Mouse (Mus musculus): ENCODE measurements around the gene Pex6.

Gene Pex6

DNA sequence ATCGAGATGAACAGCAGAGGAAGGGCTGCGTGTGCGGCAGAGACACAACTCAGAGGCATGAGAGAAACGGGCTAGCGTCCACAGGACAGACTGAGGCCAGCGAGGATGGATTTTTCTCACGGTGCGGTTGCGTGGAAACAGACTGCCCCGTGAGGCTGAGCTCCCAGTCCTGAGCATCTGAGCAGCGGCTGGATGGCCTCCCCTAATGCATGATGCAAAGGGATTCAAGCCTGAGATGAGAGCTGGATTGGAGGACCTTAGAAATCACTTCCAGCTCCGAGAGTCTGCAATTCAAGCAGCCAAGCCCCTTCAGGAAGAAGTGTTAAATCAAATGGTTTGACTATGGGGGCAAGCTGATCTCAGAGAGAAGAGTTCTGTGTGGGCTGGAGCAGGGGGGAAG is 9.8 kb upstream of the Pex6 start:
- no peak for DNase-seq

DNA sequence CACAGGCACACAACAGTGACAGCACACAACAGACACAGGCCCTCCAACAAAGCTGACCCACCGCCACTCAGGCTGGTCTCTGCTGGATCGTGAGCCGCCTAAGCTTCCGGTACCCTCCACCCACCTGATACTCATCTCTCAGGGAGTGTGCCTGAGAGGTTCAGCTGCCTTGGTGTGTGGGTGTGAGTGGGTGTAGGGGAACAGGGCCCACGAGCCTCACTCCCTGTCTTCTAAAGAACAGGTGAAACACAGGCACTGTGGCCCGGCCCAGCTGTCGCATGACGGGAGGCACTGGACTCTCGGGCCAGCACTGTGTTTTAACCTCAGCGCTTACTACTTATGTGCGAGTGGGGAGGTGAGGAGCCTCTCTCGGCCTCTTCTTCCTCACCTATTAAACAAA is 9.2 kb upstream of the Pex6 start:
- DNase-seq = peak in 1 of 2 experiments; percentile 44

DNA sequence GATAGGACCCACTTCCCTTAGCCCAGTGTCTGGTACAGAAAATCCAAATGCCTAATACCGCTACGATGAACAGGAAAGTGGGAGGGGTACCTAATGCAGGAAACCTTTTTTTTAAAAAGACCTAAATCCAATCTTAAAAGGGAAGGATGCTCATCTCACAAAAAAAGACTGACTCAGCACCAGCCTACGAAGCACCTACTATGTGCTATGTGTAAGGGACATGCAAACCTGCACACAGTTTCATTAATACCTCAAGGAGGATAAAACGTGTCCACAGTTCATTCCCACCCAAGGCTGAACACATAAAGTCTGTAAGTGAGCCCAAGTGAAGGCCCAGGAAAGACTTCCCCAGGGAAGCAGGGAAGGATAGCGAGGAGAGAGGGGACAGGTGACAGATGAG is 8.8 kb upstream of the Pex6 start:
- DNase-seq = no peak

DNA sequence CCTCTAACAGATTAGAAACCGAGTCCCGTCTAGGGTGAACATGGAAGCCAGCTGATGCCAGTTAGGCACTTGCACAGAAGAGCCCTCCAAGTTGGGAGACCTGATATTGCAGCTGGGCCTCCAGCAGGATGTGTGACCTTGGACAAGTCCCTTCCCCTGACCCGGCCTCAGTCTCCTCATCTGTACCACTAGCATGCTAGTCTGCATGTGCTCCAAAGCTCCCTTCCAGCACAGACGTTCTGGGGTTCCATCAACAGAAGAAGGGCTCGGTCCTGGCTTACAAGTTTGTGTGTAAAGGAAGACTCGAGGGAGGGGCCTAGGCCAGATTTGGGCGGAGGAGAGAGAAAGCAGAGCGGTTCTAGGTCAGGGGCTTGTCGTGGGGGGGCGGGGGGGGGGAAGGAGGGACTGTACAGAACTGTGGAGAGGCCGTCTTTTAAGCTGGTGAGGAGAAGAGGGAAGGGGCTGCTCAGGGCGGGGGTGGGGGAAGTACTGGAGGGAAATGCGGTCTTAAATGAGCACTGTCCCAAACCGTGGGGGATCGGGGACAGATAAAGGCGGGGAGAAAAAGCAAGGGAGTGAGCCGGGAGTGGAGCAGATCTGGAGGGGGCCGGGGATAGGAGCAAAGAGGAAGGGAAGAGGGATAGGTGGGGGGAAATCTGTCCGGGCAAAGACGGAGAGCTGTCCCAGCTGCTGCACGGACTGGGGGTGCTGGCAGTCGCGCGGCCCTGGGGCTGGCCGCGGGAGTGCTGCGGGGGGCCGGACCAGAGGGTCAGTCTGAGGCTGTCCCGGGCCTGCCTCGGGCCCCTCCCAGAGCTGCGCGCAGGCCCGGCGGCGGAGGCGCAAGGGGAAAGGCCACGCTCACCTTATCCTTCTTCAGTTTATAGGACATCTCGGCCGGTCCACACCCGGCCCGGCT is 7.0 kb upstream of the Pex6 start:
- peak in 1 of 2 experiments; percentile 44 for DNase-seq

DNA sequence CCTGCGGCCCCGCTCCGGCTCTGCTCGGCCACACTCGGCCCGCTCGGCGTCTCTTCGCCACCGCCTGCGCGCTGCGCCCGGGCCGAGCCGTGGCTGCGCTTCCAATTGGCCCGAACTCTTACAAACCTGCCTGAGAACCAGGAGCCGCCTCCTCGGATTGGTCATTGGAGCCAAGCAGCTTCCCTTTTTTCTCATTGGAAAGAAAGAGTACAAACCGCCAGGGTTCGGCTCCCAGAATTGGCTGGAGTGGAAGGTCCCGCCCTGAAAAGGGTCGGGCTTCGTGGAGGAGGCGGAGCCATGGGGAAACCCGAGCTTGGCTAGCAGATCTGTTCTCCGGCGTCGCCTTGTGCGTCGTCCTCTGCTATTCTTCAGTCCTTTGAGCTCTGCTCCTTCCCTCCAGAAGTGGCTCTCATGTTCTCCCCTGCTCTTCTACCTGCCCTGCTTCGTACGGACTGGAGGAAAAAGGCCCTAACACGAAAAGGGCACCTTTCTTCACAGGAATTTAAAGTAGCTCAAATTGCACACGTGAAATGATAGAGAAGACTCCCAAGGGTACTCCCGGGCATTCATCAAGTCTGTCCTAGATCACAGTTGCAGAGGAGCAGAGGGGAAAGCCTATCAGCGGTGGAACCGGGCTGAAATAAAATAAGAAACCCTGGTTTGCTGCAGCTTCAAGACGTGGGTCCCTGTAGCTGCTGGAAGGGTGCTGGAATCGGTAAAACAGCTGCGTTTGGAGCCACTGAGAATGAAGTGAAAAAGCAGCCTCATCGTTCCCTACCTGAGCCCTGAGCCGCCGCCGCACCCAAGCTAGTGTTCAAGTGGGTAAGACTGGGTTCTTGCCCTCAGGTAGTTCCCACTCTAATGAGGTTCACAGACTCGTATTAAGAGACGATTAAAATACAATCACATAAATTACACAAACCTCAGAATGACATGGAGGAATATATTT is 6.1 kb upstream of the Pex6 start, which contains the start of gene Ppp2r5d:
Gene Ppp2r5d, minus strand, starts transcription at position 225 of the 949 bp plus-strand sequence.
- peak; percentile 95 for DNase-seq

DNA sequence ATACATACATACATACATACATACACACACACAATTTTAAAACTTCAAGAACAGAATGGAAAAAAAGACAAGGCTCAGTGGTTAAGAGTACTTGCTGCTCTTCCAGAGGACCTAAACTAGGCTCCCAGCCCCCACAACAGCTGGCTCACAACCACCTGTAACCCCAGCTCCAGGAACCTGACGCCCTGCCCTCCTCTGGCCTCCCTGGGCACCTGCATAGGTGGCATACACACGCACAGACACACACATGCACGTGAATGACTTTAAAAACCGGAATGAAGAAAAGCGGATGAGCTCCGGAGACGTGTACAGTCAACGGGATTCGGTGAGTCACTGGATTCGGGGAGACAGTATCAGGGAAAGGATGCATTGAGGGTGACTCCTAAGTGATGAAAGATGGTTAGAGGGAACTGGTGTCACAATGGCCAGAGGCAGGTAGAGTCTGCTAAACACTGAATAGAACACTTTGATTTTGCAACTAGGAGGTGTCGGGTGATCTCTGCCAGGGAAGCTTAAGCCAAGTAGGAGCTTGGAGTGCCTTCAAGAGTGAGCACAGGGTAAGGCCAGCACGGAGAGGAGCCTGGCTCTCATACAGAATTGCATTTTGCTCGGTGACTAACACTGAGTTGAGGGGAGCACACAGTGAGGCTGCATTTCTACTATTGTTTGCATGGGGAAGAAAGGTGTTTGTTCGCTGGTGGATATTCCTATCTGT is 4.7 kb upstream of the Pex6 start:
- DNase-seq = no peak

DNA sequence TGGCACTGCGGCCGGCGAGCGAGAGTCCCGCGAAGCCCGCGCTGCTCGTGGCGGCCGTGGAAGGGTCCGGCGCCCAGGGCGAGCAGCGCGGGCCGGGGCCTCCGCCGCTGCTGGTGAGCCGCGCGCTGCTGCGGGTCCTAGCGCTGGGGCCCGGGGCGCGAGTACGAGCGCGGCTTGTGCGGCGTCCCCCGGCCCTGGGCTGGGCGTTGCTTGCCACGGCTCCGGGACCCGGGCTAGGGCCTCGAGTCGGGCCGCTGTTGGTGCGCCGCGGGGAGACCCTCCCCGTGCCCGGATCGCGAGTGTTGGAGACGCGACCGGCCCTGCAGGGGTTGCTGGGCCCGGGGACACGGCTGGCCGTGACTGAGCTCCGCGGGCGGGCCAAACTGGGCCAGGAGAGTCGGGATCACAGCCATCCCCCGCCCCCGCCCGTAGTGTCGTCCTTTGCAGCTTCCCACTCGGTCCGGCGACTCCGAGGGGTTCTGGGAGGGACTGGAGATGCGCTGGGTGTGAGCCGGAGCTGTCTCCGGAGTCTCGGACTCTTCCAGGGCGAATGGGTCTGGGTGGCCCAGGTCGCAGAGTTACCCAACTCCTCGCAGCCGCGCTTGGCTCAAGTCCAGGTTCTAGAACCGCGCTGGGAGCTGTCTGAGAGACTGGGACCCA is 479 bp downstream of the Pex6 start:
- peak; percentile 45 to 66 for DNase-seq

DNA sequence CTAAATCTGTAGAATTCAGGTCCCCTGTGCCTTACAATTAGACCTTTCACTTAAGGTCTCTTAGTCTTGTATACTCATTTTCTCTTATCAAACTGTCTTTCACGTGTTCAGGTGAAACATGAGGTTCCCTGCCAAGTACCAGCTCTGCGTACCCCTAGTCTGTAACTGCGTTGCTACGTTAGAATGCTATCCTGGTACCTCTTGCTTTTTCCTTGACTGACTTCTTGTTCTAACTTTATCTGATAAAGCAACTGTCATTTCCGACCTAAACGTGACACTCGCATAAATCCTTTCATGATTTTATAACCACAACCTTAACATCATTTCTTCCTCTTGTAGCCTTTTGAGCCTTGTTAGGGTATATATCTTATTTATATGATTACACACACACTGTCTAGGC is 1.2 kb downstream of the Pex6 start:
- no peak for DNase-seq

DNA sequence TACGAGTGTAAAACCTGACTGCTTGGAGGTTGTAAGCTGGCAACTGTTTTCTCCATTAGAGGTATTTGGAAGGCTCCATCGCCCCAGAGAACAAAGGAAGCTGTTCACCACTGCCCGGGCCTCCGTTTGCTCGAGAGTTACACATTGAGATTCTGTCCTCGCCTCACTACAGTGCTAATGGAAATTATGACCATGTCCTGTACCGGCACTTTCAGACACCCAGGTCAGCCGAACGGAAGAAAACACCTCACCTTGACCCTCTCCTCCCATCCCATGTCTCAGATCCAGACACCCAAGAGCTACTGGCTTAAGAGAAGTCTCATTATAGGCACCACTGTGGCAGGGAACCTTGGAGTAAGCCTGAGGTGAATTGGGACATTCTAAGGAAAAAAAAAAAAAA is 2.6 kb downstream of the Pex6 start:
- DNase-seq = no peak

DNA sequence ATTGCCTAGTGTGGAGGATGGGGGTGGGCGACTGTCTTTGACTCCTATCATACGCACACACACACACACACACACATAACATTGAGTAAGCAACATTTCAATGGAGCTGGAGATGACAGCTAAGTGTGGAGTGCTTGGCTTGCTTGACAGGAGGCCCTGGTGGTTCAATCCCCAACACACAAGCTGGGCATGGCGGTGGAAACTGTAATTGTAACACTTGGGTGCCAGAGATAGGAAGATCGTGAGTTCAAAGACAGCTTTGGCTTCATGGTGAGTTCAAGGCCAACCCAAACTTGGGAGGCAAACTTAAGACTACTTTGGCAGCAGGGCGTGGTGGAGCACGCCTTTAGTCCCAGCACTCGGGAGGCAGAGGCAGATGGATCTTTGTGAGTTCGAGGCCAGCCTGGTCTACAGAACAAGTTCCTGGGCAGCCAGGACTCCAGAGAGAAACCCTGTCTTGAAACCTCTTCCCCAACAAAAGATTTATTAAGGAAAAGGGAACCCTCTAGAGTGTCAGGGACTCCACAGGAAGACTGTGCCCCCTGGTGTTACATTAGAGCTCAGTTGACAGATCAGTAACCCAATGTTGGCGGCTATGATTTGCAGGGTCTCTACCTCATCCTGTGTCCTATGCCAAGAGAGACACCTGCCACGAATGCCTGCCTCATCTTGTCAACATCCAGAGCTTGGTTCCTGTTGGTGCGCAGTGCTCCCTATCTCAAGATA is 3.7 kb downstream of the Pex6 start:
- DNase-seq = no peak

DNA sequence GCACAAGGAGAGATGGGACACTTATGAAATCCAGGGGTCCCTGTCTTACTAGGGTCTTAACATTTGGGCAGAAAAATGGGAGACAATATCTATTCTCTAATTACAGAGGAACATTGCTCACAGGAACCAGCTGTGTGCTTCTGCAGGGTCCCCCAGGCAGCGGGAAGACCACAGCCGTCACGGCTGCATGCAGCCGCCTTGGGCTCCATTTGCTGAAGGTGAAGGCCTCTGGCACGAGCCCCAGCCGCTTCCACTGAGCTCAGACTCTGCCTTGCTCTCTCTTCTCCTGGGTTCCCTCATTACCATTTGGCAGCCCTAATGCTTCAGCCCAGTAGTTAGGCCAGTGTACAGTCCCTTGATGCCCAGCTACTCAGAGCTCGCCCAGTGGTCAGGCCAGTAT is 9.8 kb downstream of the Pex6 start:
- no peak for DNase-seq

DNA sequence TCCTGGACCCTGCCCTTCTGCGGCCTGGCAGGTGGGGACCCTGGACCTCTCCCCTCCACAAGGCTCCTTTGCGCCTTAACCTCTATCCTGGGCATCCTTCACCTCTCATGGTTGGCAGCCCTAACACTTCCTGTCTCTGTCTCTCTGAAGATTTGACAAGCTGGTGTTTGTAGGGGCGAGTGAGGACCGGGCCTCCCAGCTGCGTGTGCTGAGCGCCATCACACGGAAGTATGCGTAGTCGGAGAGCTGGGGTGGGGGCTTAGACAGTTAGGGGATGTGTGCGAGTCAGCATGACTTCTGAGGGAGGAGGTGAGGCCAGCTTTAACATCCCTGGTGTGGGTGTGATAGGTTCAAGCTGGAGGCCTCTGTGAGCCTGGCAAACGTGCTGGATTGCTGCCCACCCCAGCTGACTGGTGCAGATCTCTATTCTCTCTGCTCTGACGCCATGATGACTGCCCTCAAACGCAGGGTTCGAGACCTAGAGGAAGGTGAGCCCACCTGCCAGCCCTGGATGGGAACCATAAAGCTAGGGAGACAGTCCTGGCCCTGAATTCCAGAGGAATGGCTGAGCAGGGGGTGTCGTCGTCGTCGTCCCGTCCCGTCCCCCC is 13.3 kb downstream of the Pex6 start:
- peak in 1 of 2 experiments; percentile 20 for DNase-seq

DNA sequence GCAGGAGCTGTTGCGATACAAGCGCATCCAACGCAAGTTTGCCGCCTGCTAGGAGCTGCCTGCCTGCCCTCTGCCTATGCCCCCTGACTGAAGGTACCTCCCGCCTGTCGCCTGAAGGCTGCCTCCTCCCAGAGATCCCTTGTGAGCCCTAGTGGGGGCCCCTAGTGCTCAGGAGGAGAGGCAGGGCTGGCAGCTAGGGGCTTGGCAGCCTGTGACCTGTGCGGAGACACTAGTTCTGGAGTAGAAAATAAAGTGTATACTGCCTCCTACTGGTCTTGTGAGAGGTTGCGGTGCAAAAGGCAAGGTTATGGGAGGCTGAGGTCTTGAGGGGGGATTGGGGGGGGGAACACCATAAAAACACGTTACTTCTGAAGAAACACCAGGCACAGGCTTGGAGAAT is 14.0 kb downstream of the Pex6 start:
- peak; percentile 43 to 50 for DNase-seq

DNA sequence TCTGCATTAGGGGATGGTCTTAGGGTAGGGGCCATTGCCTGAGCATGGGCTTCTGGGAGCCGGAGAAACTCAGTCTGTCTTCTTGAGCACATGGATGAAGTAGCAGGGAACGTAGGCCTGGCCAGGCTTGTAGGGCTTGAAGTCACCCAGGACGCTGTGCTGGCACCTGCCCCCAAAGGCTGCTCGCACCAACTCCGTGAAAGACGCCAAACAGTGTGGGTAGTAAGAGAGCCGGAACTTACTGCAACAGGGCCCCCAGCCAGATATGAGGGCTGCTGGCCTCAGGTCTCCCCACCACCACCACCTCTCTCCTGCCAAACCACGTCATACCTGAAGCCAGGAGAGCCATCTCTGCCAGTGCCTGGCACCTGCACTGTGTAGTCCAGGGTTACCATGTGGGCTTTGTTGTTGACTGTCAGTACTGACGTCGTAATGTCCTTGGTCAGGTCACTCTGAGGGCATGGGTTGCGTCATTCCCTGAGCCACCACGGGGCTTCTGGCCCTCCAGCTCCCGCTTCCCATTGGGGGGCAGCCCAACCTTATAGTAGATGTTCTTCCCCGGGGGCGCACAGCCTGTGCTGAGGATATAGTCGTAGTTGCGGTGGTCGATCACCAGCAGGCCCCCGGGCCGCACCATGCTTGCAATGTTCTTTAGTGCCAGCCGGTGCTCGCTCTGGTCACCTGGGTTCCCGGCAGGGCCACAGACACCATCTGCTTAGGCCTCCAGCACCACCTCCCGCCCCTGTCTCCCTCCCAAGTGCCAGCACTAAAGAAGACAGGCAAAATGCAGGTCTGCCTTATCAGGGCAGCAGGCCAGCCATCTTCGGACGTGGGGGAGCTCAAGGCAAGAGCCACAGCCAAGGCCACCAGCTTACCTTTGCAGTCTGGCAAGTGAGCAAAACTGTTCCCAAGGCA is 14.7 kb downstream of the Pex6 start:
- peak; percentile 83 to 85 for DNase-seq

DNA sequence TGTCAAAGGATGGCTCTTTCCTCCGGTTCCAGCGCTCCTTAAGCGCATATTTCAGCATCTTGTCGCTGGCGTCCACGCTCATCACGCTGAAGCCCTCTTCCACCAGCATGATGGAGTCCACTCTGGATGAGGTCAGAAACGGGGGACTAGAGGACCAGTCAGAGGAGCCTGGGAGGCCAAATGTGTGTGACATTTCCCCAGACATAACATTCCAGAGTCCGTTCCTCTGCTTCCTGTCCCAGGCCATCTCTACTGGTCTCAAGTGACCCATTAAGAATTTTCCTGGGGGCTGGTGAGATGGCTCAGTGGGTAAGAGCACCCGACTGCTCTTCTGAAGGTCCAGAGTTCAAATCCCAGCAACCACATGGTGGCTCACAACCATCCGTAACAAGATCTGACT is 16.0 kb downstream of the Pex6 start:
- DNase-seq = no peak

DNA sequence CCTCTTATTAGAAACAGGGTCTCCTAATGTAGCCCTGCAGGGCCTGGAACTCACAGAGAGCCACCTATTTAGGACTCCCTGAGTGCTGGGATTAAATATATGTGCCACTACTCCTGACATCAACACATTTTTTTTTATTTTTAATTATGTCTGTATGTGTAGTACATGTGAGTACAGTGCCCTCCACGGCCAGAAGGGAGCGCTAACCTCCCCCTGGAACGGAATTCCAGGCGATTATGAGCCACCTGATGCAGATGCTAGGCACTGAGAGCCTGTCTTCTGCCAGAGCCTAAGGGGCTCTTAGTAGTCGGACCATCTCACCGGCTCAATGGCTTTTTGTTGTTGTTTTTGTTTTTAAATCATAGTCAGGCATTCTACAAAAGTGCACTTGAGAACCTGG is 16.8 kb downstream of the Pex6 start:
- peak; percentile 35 to 68 for DNase-seq

DNA sequence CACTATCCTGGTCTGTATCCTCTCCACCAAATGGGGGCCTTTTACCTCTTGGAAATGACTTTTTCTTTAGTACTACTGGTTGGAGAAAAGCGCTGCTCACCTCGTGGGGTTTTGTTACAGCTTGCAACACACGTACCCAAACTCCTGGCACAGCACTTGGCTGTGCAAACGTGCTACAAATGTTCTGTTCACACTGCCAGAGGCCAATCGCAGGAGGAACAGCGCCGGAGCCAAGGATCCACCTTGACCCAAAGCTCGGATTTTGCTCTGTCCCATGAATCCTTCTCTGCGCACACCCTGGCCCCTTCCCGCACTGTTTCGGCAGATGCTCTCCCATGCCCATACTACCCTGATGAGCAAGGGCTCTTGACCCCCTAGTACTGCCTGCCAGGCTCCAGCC is 17.2 kb downstream of the Pex6 start:
- no peak for DNase-seq

DNA sequence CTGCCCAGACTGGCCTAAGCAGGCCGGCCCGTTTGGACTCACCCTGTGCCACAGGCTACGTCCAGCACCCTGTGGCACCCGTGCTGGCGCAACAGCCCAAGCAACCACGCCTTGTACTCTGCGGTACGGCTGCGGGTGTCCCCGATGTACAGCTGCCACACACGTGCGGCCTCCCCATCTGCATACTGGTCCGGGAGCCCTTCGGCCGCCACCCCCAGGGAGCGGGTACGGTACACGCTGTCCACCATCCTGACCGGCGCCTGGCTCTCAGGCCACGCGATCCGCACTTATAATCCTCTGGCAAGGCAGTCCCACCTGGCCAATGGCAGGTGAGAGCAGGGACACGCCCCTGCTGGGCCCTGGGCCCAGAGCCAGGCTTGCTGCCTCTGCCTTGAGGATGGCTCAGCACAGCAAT is 17.6 kb downstream of the Pex6 start, which contains the start of gene Gnmt:
Gene Gnmt, minus strand, starts transcription at position 265 of the 415 bp plus-strand sequence.
- DNase-seq = peak; percentile 91 to 95

DNA sequence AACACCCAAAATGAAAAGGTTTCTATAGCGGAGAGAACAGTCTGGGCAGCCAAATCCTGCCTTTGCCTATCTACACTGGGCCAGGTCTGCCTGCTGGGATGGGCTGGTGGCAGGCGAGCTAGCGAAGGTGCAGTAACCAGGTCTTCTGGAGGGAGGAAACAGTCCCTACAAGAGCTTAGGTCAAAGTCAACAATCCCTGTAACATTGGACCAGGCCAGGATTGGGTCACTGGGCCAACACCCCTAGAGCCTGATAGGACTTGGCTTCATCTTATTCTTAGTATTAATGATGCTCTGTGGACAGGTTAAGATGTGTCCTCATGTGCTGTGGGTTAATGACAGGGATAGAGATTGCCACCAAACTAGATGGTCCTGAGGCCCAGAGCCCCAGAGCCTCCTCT is 22.8 kb downstream of the Pex6 start:
- no peak for DNase-seq

DNA sequence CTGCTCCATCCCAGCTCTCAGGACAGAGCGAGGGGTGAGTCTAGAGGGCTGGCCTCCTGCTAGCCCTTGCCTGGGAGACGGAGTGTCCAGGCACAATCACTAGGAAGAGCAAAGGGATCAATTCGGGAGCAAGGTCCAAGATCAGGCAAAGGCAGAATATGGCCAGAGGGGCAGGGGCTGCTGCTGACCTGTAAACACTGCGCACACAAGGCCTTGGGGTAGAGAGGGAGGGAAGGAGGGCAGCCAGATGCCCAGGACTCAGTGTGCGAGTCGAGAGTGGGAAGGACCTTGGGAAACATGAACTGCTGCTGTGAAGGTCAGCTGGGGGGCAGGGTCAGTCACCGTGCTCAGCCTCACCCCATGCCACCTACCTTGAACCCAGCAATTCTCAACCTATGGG is 24.0 kb downstream of the Pex6 start:
- DNase-seq = no peak
